Comparison of ENCODE assay signal across 24 mouse cellular contexts in genomic region chr17:12796633-12797032, GRCm38 (mm10). TPM values are rescaled to one million over a fixed set of nuclear protein-coding genes. Genes with fewer than 3 reads are reported as not detected.
DNase-seq lines count a peak whose midpoint lies in the region; ATAC-seq and TF ChIP-seq lines count a peak whose summit lies in the region.
"Had no signal": no experiment of that assay in that cellular context is flagged by ENCODE, and none has a peak within 500 bp of the region (broad histone marks: within the 10 kb centered on the region; RNA-seq: fewer than 3 reads in every experiment).

No protein-coding gene starts in this region.

- 57% methylated on average over 3 of the region's 3 CpGs for WGBS in heart, embryonic 13.5 days
- 52% methylated on average over 3 of the region's 3 CpGs for WGBS in lung, embryonic 14.5 days
- 30% methylated on average over 3 of the region's 3 CpGs for WGBS in liver, embryonic 14.5 days (ENCODE audit: insufficient replicate concordance)

- peak overlapping the region; percentile 99 for H3K27ac ChIP-seq in heart, embryonic 13.5 days (replicated peaks)
- peak overlapping the region; percentile 38; the same call in 1 of the 2 replicates for H3K27ac ChIP-seq in lung, embryonic 14.5 days (ENCODE audit: low read depth)
- no peak overlapping the region for H3K27ac ChIP-seq in liver, embryonic 14.5 days
- H3K27ac ChIP-seq: embryonic facial prominence, embryonic 15.5 days; forebrain, embryonic 15.5 days; hindbrain, embryonic 15.5 days; kidney, postnatal 0 days; limb, embryonic 15.5 days; midbrain, embryonic 15.5 days; neural tube, embryonic 12.5 days had no signal

- H3K4me2 ChIP-seq in heart, embryonic 13.5 days = no peak overlapping the region
- no peak overlapping the region for H3K4me2 ChIP-seq in lung, embryonic 14.5 days
- H3K4me2 ChIP-seq in liver, embryonic 14.5 days (ENCODE audit: low read depth) = no peak overlapping the region
- H3K4me2 ChIP-seq: embryonic facial prominence, embryonic 15.5 days; forebrain, embryonic 15.5 days; hindbrain, embryonic 15.5 days; limb, embryonic 15.5 days; midbrain, embryonic 15.5 days; neural tube, embryonic 12.5 days had no signal

- H3K9me3 ChIP-seq in heart, embryonic 13.5 days = no peaks in the 10 kb centered on the region
- no peaks in the 10 kb centered on the region for H3K9me3 ChIP-seq in lung, embryonic 14.5 days (ENCODE audit: low read depth, low read length)
- H3K9me3 ChIP-seq in liver, embryonic 14.5 days (ENCODE audit: control insufficient read depth, low read length) = no peaks in the 10 kb centered on the region
- H3K9me3 ChIP-seq: embryonic facial prominence, embryonic 15.5 days; forebrain, embryonic 15.5 days; hindbrain, embryonic 15.5 days; limb, embryonic 15.5 days; midbrain, embryonic 15.5 days; neural tube, embryonic 12.5 days had no signal

- H3K9ac ChIP-seq in heart, embryonic 13.5 days = no peak overlapping the region
- no peak overlapping the region for H3K9ac ChIP-seq in lung, embryonic 14.5 days
- no peak overlapping the region for H3K9ac ChIP-seq in liver, embryonic 14.5 days (replicated peaks)
- H3K9ac ChIP-seq: embryonic facial prominence, embryonic 15.5 days; forebrain, embryonic 15.5 days; hindbrain, embryonic 15.5 days; limb, embryonic 15.5 days; midbrain, embryonic 15.5 days; neural tube, embryonic 12.5 days had no signal

- peaks cover 35% of the 10 kb centered on the region for H3K36me3 ChIP-seq in heart, embryonic 13.5 days
- peaks cover 4% of the 10 kb centered on the region; the same call in 1 of the 2 replicates for H3K36me3 ChIP-seq in lung, embryonic 14.5 days (ENCODE audit: insufficient read depth)
- no peaks in the 10 kb centered on the region for H3K36me3 ChIP-seq in liver, embryonic 14.5 days (replicated peaks; ENCODE audit: control insufficient read depth, insufficient read depth, low read depth)
- H3K36me3 ChIP-seq: embryonic facial prominence, embryonic 15.5 days; forebrain, embryonic 15.5 days; hindbrain, embryonic 15.5 days; limb, embryonic 15.5 days; midbrain, embryonic 15.5 days; neural tube, embryonic 12.5 days had no signal

- peaks cover 90% of the 10 kb centered on the region for H3K4me1 ChIP-seq in heart, embryonic 13.5 days
- H3K4me1 ChIP-seq in lung, embryonic 14.5 days (ENCODE audit: insufficient read depth) = peaks cover 39% of the 10 kb centered on the region
- peaks cover 10 to 43% of the 10 kb centered on the region in 2 experiments for H3K4me1 ChIP-seq in liver, embryonic 14.5 days (replicated peaks; ENCODE audit: control insufficient read depth in 2 of 2, insufficient read depth in 2 of 2, low read length in 1 of 2)

- no peak for TF ChIP-seq CTCF in lung, embryonic 14.5 days (IDR thresholded peaks at IDR 0.05; ENCODE audit: low read depth)
- no peak for TF ChIP-seq CTCF in liver, embryonic 14.5 days (IDR thresholded peaks at IDR 0.05; ENCODE audit: low read depth)

- H3K27me3 ChIP-seq in heart, embryonic 13.5 days (replicated peaks) = no peaks in the 10 kb centered on the region
- H3K27me3 ChIP-seq in lung, embryonic 14.5 days (ENCODE audit: insufficient read depth, low read length) = no peaks in the 10 kb centered on the region
- H3K27me3 ChIP-seq in liver, embryonic 14.5 days (ENCODE audit: control insufficient read depth, insufficient read depth, low read length) = no peaks in the 10 kb centered on the region
- H3K27me3 ChIP-seq: embryonic facial prominence, embryonic 15.5 days; forebrain, embryonic 15.5 days; hindbrain, embryonic 15.5 days; limb, embryonic 15.5 days; midbrain, embryonic 15.5 days; neural tube, embryonic 12.5 days had no signal

- TF ChIP-seq EP300 in liver, embryonic 14.5 days (IDR thresholded peaks at IDR 0.05; ENCODE audit: low read depth) = no peak

- ATAC-seq in heart, embryonic 13.5 days (ENCODE audit: extremely low read depth, insufficient number of reproducible peaks, low FRiP score, low TSS enrichment) = no peak
- no peak for ATAC-seq in lung, embryonic 14.5 days (ENCODE audit: insufficient read depth)
- ATAC-seq in liver, embryonic 14.5 days (ENCODE audit: insufficient read depth) = peak; percentile 36; the same call in 1 of the 2 replicates
- ATAC-seq: forebrain, embryonic 15.5 days; midbrain, embryonic 15.5 days had no signal

- no peak for DNase-seq in heart, postnatal 36 days
- no peak for DNase-seq in lung, embryonic 14.5 days
- DNase-seq in lung, adult 18-20 months = no peak
- DNase-seq in liver, embryonic 14.5 days (ENCODE audit: low read depth in 3 of 3, low spot score in 3 of 3) = no peak
- DNase-seq in yolk sac, embryonic 10.5 days (ENCODE audit: low spot score) = peak; percentile 57
- no peak for DNase-seq in thymus, adult 18-20 months
- DNase-seq: adrenal gland, adult 2 months; cerebellum, adult 11 months; cerebellum, adult 9-11 months; gastrocnemius, postnatal 14 days; kidney, adult 2 months; left cerebral cortex, postnatal 4 days; lung, postnatal 36 days; right cerebral cortex, postnatal 14 days; spleen, adult 18-20 months; thymus, postnatal 36 days had no signal

- intact Hi-C loops in heart, postnatal 36 days (cut with DNase I) = no loop called here

- no peak overlapping the region for H3K4me3 ChIP-seq in heart, embryonic 13.5 days
- no peak overlapping the region for H3K4me3 ChIP-seq in lung, embryonic 14.5 days (ENCODE audit: low read depth, low read length)
- no peak overlapping the region for H3K4me3 ChIP-seq in liver, embryonic 14.5 days (ENCODE audit: insufficient read depth in 1 of 2, low read depth in 2 of 2, low read length in 2 of 2)
- H3K4me3 ChIP-seq: embryonic facial prominence, embryonic 15.5 days; forebrain, embryonic 15.5 days; hindbrain, embryonic 15.5 days; limb, embryonic 15.5 days; midbrain, embryonic 15.5 days; neural tube, embryonic 12.5 days had no signal

RNA-seq across cellular contexts. Expression of gene Igf2r, which starts 27.2 kb away (rescaled TPM):
- polyA plus RNA-seq in heart, embryonic 13.5 days (2015; fragmentation: Nextera tagmentation; extraction: Ambion mirVana) = 142 and 143 TPM in 2 replicates
- 100 to 1,000 TPM; 109 to 113 TPM for total RNA-seq in heart, postnatal 36 days (2021)
- polyA plus RNA-seq in lung, embryonic 14.5 days (2014; fragmentation: Nextera tagmentation; extraction: Ambion mirVana) = 86.6 and 87.0 TPM in 2 replicates
- 9.5 and 12.6 TPM in 2 replicates for polyA plus RNA-seq in liver, embryonic 14.5 days (2012; rRNA removed)
- polyA plus RNA-seq in liver, embryonic 14.5 days (2014; fragmentation: Nextera tagmentation; extraction: Ambion mirVana) = 12.8 and 14.8 TPM in 2 replicates
